Mouse (Mus musculus): ENCODE data around the gene Orm3.

DNA sequence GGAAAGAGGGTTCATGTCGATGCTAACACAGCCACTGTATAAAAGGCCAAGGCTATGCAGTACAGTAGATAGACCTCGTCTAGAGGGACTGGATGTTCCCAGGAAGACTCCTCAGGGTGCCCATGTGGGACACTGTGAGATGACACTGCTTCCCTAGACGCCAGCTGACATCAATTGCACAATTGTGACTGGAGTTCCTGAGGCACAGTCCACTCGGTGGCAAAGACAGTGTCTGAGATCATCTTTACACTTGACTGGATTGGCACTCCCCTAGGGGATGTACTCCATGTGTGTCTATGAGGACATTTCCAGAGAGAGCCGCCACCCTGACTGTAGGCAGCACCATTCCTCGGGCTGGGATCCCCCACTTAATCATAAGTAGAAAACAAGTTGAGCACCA, 7.4 kb upstream of the Orm3 start:
- TF ChIP-seq CTCF (IDR thresholded peaks at IDR 0.05; ENCODE audit: borderline replicate concordance, extremely low read depth, insufficient read depth, insufficient read length) (no peak), POLR2A (IDR thresholded peaks at IDR 0.05; ENCODE audit: borderline replicate concordance, extremely low read depth, insufficient read depth, insufficient read length, poor library complexity, severe bottlenecking) (no peak)

Measured in brain, embryonic 14.5 days (tissue).